Mouse (Mus musculus) bone marrow, adult 2 months (tissue): ENCODE results near the gene Tgfbr3.

ENCODE experiments used
- CTCF ChIP-seq: fragments of 200-500 bp; IDR thresholded peaks from 2 replicates; pipeline ENCODE4 v1.5.1; 2011; ENCODE audit warnings: low read length, control low read depth; ENCODE audit not compliant: control insufficient read depth, insufficient read depth
- POLR2A ChIP-seq: fragments of 200-500 bp; IDR thresholded peaks from 2 replicates; pipeline ENCODE4 v1.6.1; 2011; ENCODE audit warnings: low read depth, mild to moderate bottlenecking, control low read depth, low read length, borderline replicate concordance; ENCODE audit not compliant: control insufficient read depth

DNA sequence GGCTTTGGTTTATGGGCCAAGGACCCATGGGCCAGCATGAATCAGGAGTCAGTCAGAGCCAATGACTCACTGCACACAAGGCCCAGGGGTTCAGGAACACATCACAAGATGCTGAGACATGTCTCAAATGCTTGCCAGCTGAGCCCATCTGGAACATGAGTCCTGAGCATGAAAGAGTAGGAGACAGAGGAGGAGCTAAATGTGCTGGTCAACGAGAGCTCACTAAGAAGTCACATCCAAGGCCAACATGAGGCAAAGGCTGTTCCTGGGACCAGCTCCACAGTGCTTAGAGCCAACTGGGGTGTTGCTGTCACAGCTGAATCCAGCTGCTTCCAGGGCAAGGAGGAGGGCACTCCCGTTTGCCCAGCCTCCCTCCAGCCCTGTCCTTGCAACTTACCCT, 202.1 kb downstream of the Tgfbr3 start:
- TF ChIP-seq CTCF (no peak), POLR2A (no peak)
